Mouse (Mus musculus): ENCODE measurements around the gene Zfp661. TPM values are rescaled to one million over a fixed set of nuclear protein-coding genes. Genes with fewer than 3 reads are reported as not detected.

The Zfp661 gene
- polyA plus RNA-seq (2015; fragmentation: Nextera tagmentation; extraction: Ambion mirVana): 6.4 and 7.0 TPM in 2 replicates

GRCm38 (mm10) chr2:127586694-127587513, at the start of gene Zfp661, which contains the start of gene Mrps5:
TSS of gene Zfp661 (minus strand) at chr2:127587094.
TSS of gene Mrps5 (plus strand) at chr2:127587222.
- ATAC-seq: peak; percentile 85

GRCm38 (mm10) chr2:127635581-127635980, 48.7 kb upstream of the Zfp661 start:
- Histone ChIP-seq H3K27me3 (ENCODE audit: control insufficient read depth, insufficient read depth, low read depth, low read length) (no peaks in the 10 kb centered on the region), H3K4me2 (ENCODE audit: low read length) (no peak overlapping the region), H3K4me1 (ENCODE audit: control insufficient read depth, insufficient read depth, low read length) (no peaks in the 10 kb centered on the region), H3K4me3 (ENCODE audit: low read depth, low read length) (no peak overlapping the region), H3K27ac (ENCODE audit: low read length) (no peak overlapping the region), H3K9ac (ENCODE audit: low read depth, low read length) (no peak overlapping the region), H3K9me3 (replicated peaks; ENCODE audit: control insufficient read depth, low read length, poor library complexity, severe bottlenecking) (no peaks in the 10 kb centered on the region), H3K36me3 (ENCODE audit: control insufficient read depth, insufficient read depth, low read length) (no peaks in the 10 kb centered on the region)
- no peak for ATAC-seq
- 79% methylated on average over 6 of the region's 6 CpGs for WGBS

More at GRCm38 (mm10) chr2:127586694-127587513, at the start of gene Zfp661, which contains the start of gene Mrps5:
- H3K4me1 ChIP-seq (ENCODE audit: control insufficient read depth, insufficient read depth, low read length): peaks cover 34% of the 10 kb centered on the region
- no peaks in the 10 kb centered on the region for H3K9me3 ChIP-seq (replicated peaks; ENCODE audit: control insufficient read depth, low read length, poor library complexity, severe bottlenecking)
- H3K36me3 ChIP-seq (ENCODE audit: control insufficient read depth, insufficient read depth, low read length): 0 out of 2 replicates have a peak, but pooled peaks cover under 1% of the 10 kb centered on the region
- peak within 1 kb of the TSS; percentile 94 for H3K27ac ChIP-seq (ENCODE audit: low read length)
- peak within 1 kb of the TSS; percentile 93 for H3K4me2 ChIP-seq (ENCODE audit: low read length)
- 4% methylated on average over 39 of the region's 39 CpGs for WGBS
- H3K4me3 ChIP-seq (ENCODE audit: low read depth, low read length): peak within 1 kb of the TSS; percentile 76
- H3K9ac ChIP-seq (ENCODE audit: low read depth, low read length): peak within 1 kb of the TSS; percentile 91
- no peaks in the 10 kb centered on the region for H3K27me3 ChIP-seq (ENCODE audit: control insufficient read depth, insufficient read depth, low read depth, low read length)

- H3K4me3 ChIP-seq (ENCODE audit: low read depth, low read length): no peak overlapping the region
- H3K9ac ChIP-seq (ENCODE audit: low read depth, low read length): no peak overlapping the region
- no peak for ATAC-seq
- H3K9me3 ChIP-seq (replicated peaks; ENCODE audit: control insufficient read depth, low read length, poor library complexity, severe bottlenecking): no peaks in the 10 kb centered on the region
- 66% methylated on average over 2 of the region's 2 CpGs for WGBS
- H3K27me3 ChIP-seq (ENCODE audit: control insufficient read depth, insufficient read depth, low read depth, low read length): no peaks in the 10 kb centered on the region
- no peak overlapping the region for H3K4me2 ChIP-seq (ENCODE audit: low read length)
- no peaks in the 10 kb centered on the region for H3K36me3 ChIP-seq (ENCODE audit: control insufficient read depth, insufficient read depth, low read length)
- H3K4me1 ChIP-seq (ENCODE audit: control insufficient read depth, insufficient read depth, low read length): no peaks in the 10 kb centered on the region
- no peak overlapping the region for H3K27ac ChIP-seq (ENCODE audit: low read length)
Measured at GRCm38 (mm10) chr2:127632601-127633000, 45.7 kb upstream of the Zfp661 start.

- Histone ChIP-seq H3K4me1 (ENCODE audit: control insufficient read depth, insufficient read depth, low read length) (no peaks in the 10 kb centered on the region), H3K9me3 (replicated peaks; ENCODE audit: control insufficient read depth, low read length, poor library complexity, severe bottlenecking) (no peaks in the 10 kb centered on the region), H3K27me3 (ENCODE audit: control insufficient read depth, insufficient read depth, low read depth, low read length) (no peaks in the 10 kb centered on the region), H3K4me3 (ENCODE audit: low read depth, low read length) (no peak overlapping the region), H3K9ac (ENCODE audit: low read depth, low read length) (no peak overlapping the region), H3K4me2 (ENCODE audit: low read length) (no peak overlapping the region), H3K27ac (ENCODE audit: low read length) (no peak overlapping the region), H3K36me3 (ENCODE audit: control insufficient read depth, insufficient read depth, low read length) (no peaks in the 10 kb centered on the region)
- 75% methylated on average over 6 of the region's 6 CpGs for WGBS
- ATAC-seq: no peak
Measured at GRCm38 (mm10) chr2:127627990-127628570, 41.2 kb upstream of the Zfp661 start.

GRCm38 (mm10) chr2:127627354-127627753, 40.5 kb upstream of the Zfp661 start:
- ATAC-seq: no peak
- no peak overlapping the region for H3K4me2 ChIP-seq (ENCODE audit: low read length)
- no peak overlapping the region for H3K4me3 ChIP-seq (ENCODE audit: low read depth, low read length)
- no peaks in the 10 kb centered on the region for H3K27me3 ChIP-seq (ENCODE audit: control insufficient read depth, insufficient read depth, low read depth, low read length)
- no peaks in the 10 kb centered on the region for H3K4me1 ChIP-seq (ENCODE audit: control insufficient read depth, insufficient read depth, low read length)
- H3K27ac ChIP-seq (ENCODE audit: low read length): no peak overlapping the region
- 48% methylated on average over 6 of the region's 6 CpGs for WGBS
- H3K9me3 ChIP-seq (replicated peaks; ENCODE audit: control insufficient read depth, low read length, poor library complexity, severe bottlenecking): no peaks in the 10 kb centered on the region
- H3K9ac ChIP-seq (ENCODE audit: low read depth, low read length): no peak overlapping the region
- H3K36me3 ChIP-seq (ENCODE audit: control insufficient read depth, insufficient read depth, low read length): no peaks in the 10 kb centered on the region

GRCm38 (mm10) chr2:127625659-127626058, 38.8 kb upstream of the Zfp661 start:
- Histone ChIP-seq H3K4me3 (ENCODE audit: low read depth, low read length) (no peak overlapping the region), H3K4me1 (ENCODE audit: control insufficient read depth, insufficient read depth, low read length) (no peaks in the 10 kb centered on the region), H3K36me3 (ENCODE audit: control insufficient read depth, insufficient read depth, low read length) (no peaks in the 10 kb centered on the region), H3K4me2 (ENCODE audit: low read length) (no peak overlapping the region), H3K9ac (ENCODE audit: low read depth, low read length) (no peak overlapping the region), H3K9me3 (replicated peaks; ENCODE audit: control insufficient read depth, low read length, poor library complexity, severe bottlenecking) (no peaks in the 10 kb centered on the region), H3K27ac (ENCODE audit: low read length) (no peak overlapping the region), H3K27me3 (ENCODE audit: control insufficient read depth, insufficient read depth, low read depth, low read length) (no peaks in the 10 kb centered on the region)
- WGBS: 84% methylated on average over 5 of the region's 5 CpGs
- ATAC-seq: no peak

GRCm38 (mm10) chr2:127624786-127625185, 37.9 kb upstream of the Zfp661 start:
- no peak overlapping the region for H3K4me3 ChIP-seq (ENCODE audit: low read depth, low read length)
- no peaks in the 10 kb centered on the region for H3K36me3 ChIP-seq (ENCODE audit: control insufficient read depth, insufficient read depth, low read length)
- no peaks in the 10 kb centered on the region for H3K9me3 ChIP-seq (replicated peaks; ENCODE audit: control insufficient read depth, low read length, poor library complexity, severe bottlenecking)
- WGBS: 87% methylated on average over 2 of the region's 2 CpGs
- H3K4me2 ChIP-seq (ENCODE audit: low read length): no peak overlapping the region
- ATAC-seq: no peak
- H3K27me3 ChIP-seq (ENCODE audit: control insufficient read depth, insufficient read depth, low read depth, low read length): no peaks in the 10 kb centered on the region
- H3K27ac ChIP-seq (ENCODE audit: low read length): no peak overlapping the region
- no peaks in the 10 kb centered on the region for H3K4me1 ChIP-seq (ENCODE audit: control insufficient read depth, insufficient read depth, low read length)
- no peak overlapping the region for H3K9ac ChIP-seq (ENCODE audit: low read depth, low read length)

GRCm38 (mm10) chr2:127622065-127622464, 35.2 kb upstream of the Zfp661 start:
- Histone ChIP-seq H3K36me3 (ENCODE audit: control insufficient read depth, insufficient read depth, low read length) (no peaks in the 10 kb centered on the region), H3K27ac (ENCODE audit: low read length) (no peak overlapping the region), H3K9me3 (replicated peaks; ENCODE audit: control insufficient read depth, low read length, poor library complexity, severe bottlenecking) (no peaks in the 10 kb centered on the region), H3K9ac (ENCODE audit: low read depth, low read length) (no peak overlapping the region), H3K4me2 (ENCODE audit: low read length) (no peak overlapping the region), H3K27me3 (ENCODE audit: control insufficient read depth, insufficient read depth, low read depth, low read length) (no peaks in the 10 kb centered on the region), H3K4me3 (ENCODE audit: low read depth, low read length) (no peak overlapping the region), H3K4me1 (ENCODE audit: control insufficient read depth, insufficient read depth, low read length) (no peaks in the 10 kb centered on the region)
- 41% methylated on average over 3 of the region's 3 CpGs for WGBS
- no peak for ATAC-seq

- Histone ChIP-seq H3K27ac (ENCODE audit: low read length) (no peak overlapping the region), H3K4me2 (ENCODE audit: low read length) (no peak overlapping the region), H3K9ac (ENCODE audit: low read depth, low read length) (no peak overlapping the region), H3K4me3 (ENCODE audit: low read depth, low read length) (no peak overlapping the region), H3K4me1 (ENCODE audit: control insufficient read depth, insufficient read depth, low read length) (no peaks in the 10 kb centered on the region), H3K27me3 (ENCODE audit: control insufficient read depth, insufficient read depth, low read depth, low read length) (no peaks in the 10 kb centered on the region), H3K9me3 (replicated peaks; ENCODE audit: control insufficient read depth, low read length, poor library complexity, severe bottlenecking) (no peaks in the 10 kb centered on the region), H3K36me3 (ENCODE audit: control insufficient read depth, insufficient read depth, low read length) (no peaks in the 10 kb centered on the region)
- no peak for ATAC-seq
- 89% methylated on average over 3 of the region's 3 CpGs for WGBS
Measured at GRCm38 (mm10) chr2:127619311-127619710, 32.4 kb upstream of the Zfp661 start.
